Mouse (Mus musculus): Measurements from ENCODE around the gene Pms1.
"Not testable (repeated sequence)": the region's sequence is repeated elsewhere in the genome, so short reads cannot be mapped to it uniquely, and the experiment has no call there.

DNA sequence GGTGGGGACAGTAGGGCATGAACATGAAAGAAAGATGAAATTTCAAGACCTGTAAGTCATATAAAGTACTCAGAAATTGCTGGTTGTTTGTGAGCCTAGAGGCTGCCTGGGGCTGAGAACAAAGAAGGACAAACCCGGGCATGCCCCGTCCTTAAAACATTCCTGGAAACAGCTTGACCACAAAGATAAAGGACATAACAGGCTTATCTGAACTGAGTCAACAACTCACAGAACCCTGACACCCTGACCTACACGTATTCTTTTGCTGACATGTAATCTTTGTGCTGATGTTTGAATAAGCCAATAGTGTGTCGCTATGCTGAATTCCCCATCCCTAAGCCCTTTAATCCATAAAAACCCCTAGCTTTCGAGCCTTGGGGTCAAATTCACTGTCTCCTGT lies 36.7 kb upstream of the Pms1 start:
- TF ChIP-seq CTCF (IDR thresholded peaks at IDR 0.05; ENCODE audit: control insufficient read depth, insufficient read depth, insufficient read length); FOSL1 (IDR thresholded peaks at IDR 0.05; ENCODE audit: insufficient read depth, low read length, poor library complexity, severe bottlenecking); USF1 (IDR thresholded peaks at IDR 0.05; ENCODE audit: low read depth); MAX (IDR thresholded peaks at IDR 0.05); CEBPB (IDR thresholded peaks at IDR 0.05; ENCODE audit: low read depth); MYOG (IDR thresholded peaks at IDR 0.05; ENCODE audit: control insufficient read depth, extremely low read depth, insufficient read length); MYOD1 (IDR thresholded peaks at IDR 0.05; ENCODE audit: control insufficient read depth, insufficient read length, low read depth): not testable (repeated sequence)
